Mouse (Mus musculus) intestine, postnatal 0 days (tissue): ENCODE data around the gene Emsy. TPM values are rescaled to one million over a fixed set of nuclear protein-coding genes. Genes with fewer than 3 reads are reported as not detected.

Source experiments
- ATAC-seq: fragments of 200-750 bp; cut with Nextera tagmentation; 2 replicates; pipeline ENCODE4 v1.8.0; 2017; ENCODE audit warnings: mild to moderate bottlenecking, moderate TSS enrichment, moderate library complexity
- H3K27ac ChIP-seq: fragments of 300-500 bp; sonication (generic); 2 replicates; pipeline ENCODE4 v1.5.1; 2014; ENCODE audit warnings: mild to moderate bottlenecking, low read depth, low read length, moderate library complexity
- H3K27me3 ChIP-seq: fragments of 300-500 bp; sonication (generic); replicated peaks from 2 replicates; pipeline ENCODE4 v1.6.1; 2014; ENCODE audit warnings: low read length, mixed read lengths; ENCODE audit not compliant: control insufficient read depth, insufficient read depth
- H3K36me3 ChIP-seq: fragments of 300-500 bp; sonication (generic); 2 replicates; pipeline ENCODE4 v1.6.1; 2014; ENCODE audit warnings: mild to moderate bottlenecking, moderate library complexity; ENCODE audit not compliant: control insufficient read depth, insufficient read depth
- H3K4me1 ChIP-seq: fragments of 300-500 bp; sonication (generic); replicated peaks from 2 replicates; pipeline ENCODE4 v1.6.1; 2014; ENCODE audit warnings: antibody characterized with exemption, low read length, mixed read lengths; ENCODE audit not compliant: control insufficient read depth, insufficient read depth
- H3K4me2 ChIP-seq: fragments of 300-500 bp; sonication (generic); replicated peaks from 2 replicates; pipeline ENCODE4 v1.6.1; 2014; ENCODE audit warnings: low read depth, mild to moderate bottlenecking, moderate library complexity
- H3K4me3 ChIP-seq: fragments of 300-500 bp; sonication (generic); 2 replicates; pipeline ENCODE4 v1.5.1; 2014; ENCODE audit warnings: low read depth, low read length
- H3K9ac ChIP-seq: fragments of 300-500 bp; sonication (generic); 2 replicates; pipeline ENCODE4 v1.6.1; 2014; ENCODE audit warnings: mild to moderate bottlenecking, low read depth, low read length
- H3K9me3 ChIP-seq: fragments of 300-500 bp; sonication (generic); 2 replicates; pipeline ENCODE4 v1.6.1; 2016; ENCODE audit warnings: mixed run types; ENCODE audit not compliant: control insufficient read depth
- CTCF ChIP-seq: sonication (generic); IDR thresholded peaks from 2 replicates; pipeline ENCODE4 v1.5.1; 2016; ENCODE audit warnings: low read depth, mild to moderate bottlenecking, control low read depth, antibody characterized with exemption, moderate library complexity
- WGBS: fragments of 180-500 bp; shearing (Covaris S2); extraction: QIAGEN DNeasy Blood & Tissue Kit; methylation state at CpG from one replicate; pipeline ENCODE4 v1.1.7; 2014; 5-methylcytosine and 5-hydroxymethylcytosine counted together
- polyA plus RNA-seq: library from polyadenylated mRNA; unstranded; fragments of >200 nt; fragmentation: Nextera tagmentation; extraction: Ambion mirVana; gene quantifications from 2 replicates; pipeline ENCODE4 v1.2.1, GENCODE M21; 2015

Gene Emsy
- polyA plus RNA-seq, 1 experiment from 2014 or later: 5.8 TPM

GRCm38 (mm10) chr7:98586313-98586712 is 70.3 kb downstream of the Emsy start:
- no peak for TF ChIP-seq CTCF
- Histone ChIP-seq H3K9me3 (no peaks in the 10 kb centered on the region), H3K9ac (no peak overlapping the region), H3K36me3 (peaks cover 18% of the 10 kb centered on the region), H3K27me3 (no peaks in the 10 kb centered on the region), H3K4me3 (no peak overlapping the region), H3K4me2 (no peak overlapping the region), H3K4me1 (no peaks in the 10 kb centered on the region), H3K27ac (no peak overlapping the region)
- 66% methylated on average over 3 of the region's 3 CpGs for WGBS
- ATAC-seq: no peak

GRCm38 (mm10) chr7:98584555-98584954 is 72.0 kb downstream of the Emsy start:
- no peak overlapping the region for H3K9ac ChIP-seq
- ATAC-seq: no peak
- no peaks in the 10 kb centered on the region for H3K9me3 ChIP-seq
- WGBS: 70% methylated on average over 3 of the region's 3 CpGs
- no peak overlapping the region for H3K4me3 ChIP-seq
- TF ChIP-seq CTCF: no peak
- no peak overlapping the region for H3K27ac ChIP-seq
- no peaks in the 10 kb centered on the region for H3K27me3 ChIP-seq
- H3K4me2 ChIP-seq: no peak overlapping the region
- no peaks in the 10 kb centered on the region for H3K4me1 ChIP-seq
- H3K36me3 ChIP-seq: peaks cover 6% of the 10 kb centered on the region; the same call in 1 of the 2 replicates

- H3K36me3 ChIP-seq: no peaks in the 10 kb centered on the region
- no peak overlapping the region for H3K9ac ChIP-seq
- 67% methylated on average over 4 of the region's 4 CpGs for WGBS
- no peak overlapping the region for H3K4me3 ChIP-seq
- no peak overlapping the region for H3K4me2 ChIP-seq
- ATAC-seq: no peak
- TF ChIP-seq CTCF: no peak
- H3K27me3 ChIP-seq: no peaks in the 10 kb centered on the region
- no peaks in the 10 kb centered on the region for H3K4me1 ChIP-seq
- H3K9me3 ChIP-seq: no peaks in the 10 kb centered on the region
- no peak overlapping the region for H3K27ac ChIP-seq
Observed at GRCm38 (mm10) chr7:98581266-98581665, 75.3 kb downstream of the Emsy start.

- ATAC-seq: no peak
- TF ChIP-seq CTCF: no peak
- 66% methylated on average over 7 of the region's 7 CpGs for WGBS
Observed at GRCm38 (mm10) chr7:98580441-98580840, 76.1 kb downstream of the Emsy start.

DNA sequence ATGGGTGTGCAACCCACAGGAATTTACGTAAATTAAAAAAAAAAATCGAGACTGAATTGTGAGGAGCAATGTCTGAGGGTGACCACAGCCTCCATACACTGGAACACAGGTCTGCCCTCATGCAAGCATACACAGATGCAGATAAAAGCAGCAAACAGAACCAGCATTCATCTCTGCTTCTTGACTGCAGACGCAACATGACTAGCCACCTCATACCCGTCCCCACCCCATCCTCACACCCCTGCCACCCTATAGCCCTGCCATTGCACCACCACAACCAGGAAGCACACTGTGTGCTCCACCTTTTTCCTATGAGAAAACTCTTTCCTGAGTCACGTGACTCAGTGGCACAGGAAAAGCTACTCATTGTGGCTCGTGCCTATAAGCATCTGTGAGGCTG is 76.9 kb downstream of the Emsy start:
- Histone ChIP-seq H3K27me3 (no peaks in the 10 kb centered on the region), H3K27ac (no peak overlapping the region), H3K4me3 (no peak overlapping the region), H3K4me1 (no peaks in the 10 kb centered on the region), H3K36me3 (no peaks in the 10 kb centered on the region), H3K9ac (no peak overlapping the region), H3K4me2 (no peak overlapping the region), H3K9me3 (no peaks in the 10 kb centered on the region)
- TF ChIP-seq CTCF: no peak
- ATAC-seq: no peak
- WGBS: 71% methylated on average over 6 of the region's 6 CpGs

More at GRCm38 (mm10) chr7:98580441-98580840, 76.1 kb downstream of the Emsy start:
- no peaks in the 10 kb centered on the region for H3K36me3 ChIP-seq
- no peaks in the 10 kb centered on the region for H3K4me1 ChIP-seq
- no peaks in the 10 kb centered on the region for H3K27me3 ChIP-seq
- H3K9ac ChIP-seq: no peak overlapping the region
- no peaks in the 10 kb centered on the region for H3K9me3 ChIP-seq
- H3K4me3 ChIP-seq: no peak overlapping the region
- H3K4me2 ChIP-seq: no peak overlapping the region
- H3K27ac ChIP-seq: no peak overlapping the region

GRCm38 (mm10) chr7:98577461-98577860 is 79.1 kb downstream of the Emsy start:
- no peak overlapping the region for H3K27ac ChIP-seq
- no peak for TF ChIP-seq CTCF
- no peak overlapping the region for H3K4me3 ChIP-seq
- no peaks in the 10 kb centered on the region for H3K9me3 ChIP-seq
- WGBS: 62% methylated on average over 1 of the region's 1 CpGs
- H3K27me3 ChIP-seq: no peaks in the 10 kb centered on the region
- no peak overlapping the region for H3K9ac ChIP-seq
- ATAC-seq: no peak
- no peaks in the 10 kb centered on the region for H3K36me3 ChIP-seq
- no peaks in the 10 kb centered on the region for H3K4me1 ChIP-seq
- no peak overlapping the region for H3K4me2 ChIP-seq

DNA sequence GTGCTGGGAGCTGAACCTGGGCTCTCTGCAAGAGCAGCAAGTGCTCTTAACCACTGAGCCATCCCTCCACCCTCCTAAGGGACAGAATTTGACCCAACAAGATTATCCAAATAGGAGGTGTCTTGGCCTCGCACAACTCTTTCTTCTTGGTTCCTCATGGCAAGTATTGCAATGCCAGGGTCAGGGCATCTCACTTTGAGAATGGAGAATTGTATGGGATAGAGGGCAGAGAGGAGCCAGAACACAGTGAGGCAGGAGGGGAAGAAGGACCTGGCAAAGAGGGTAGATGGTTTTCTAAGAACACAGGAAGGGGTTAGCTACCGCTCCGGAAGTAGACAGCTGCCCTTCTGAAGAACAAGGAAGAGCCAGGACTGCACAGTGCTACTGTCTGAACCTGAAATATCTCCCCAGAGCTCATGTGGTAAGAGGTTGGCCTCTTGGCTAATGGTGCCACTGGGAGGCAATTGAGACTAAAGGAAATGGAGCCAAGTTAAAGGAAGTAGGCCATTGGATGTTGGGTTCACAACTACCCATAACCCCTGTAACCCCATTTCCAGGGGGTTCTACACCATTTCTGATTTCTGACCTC is 80.8 kb downstream of the Emsy start:
- Histone ChIP-seq H3K27me3 (no peaks in the 10 kb centered on the region), H3K9ac (no peak overlapping the region), H3K9me3 (no peaks in the 10 kb centered on the region), H3K4me2 (no peak overlapping the region), H3K4me3 (no peak overlapping the region), H3K4me1 (no peaks in the 10 kb centered on the region), H3K27ac (no peak overlapping the region), H3K36me3 (no peaks in the 10 kb centered on the region)
- no peak for TF ChIP-seq CTCF
- ATAC-seq: no peak
- 94% methylated on average over 3 of the region's 3 CpGs for WGBS
